Mouse (Mus musculus) lung, embryonic 15.5 days (tissue): ENCODE data around the gene Sh2d3c. TPM values are rescaled to one million over a fixed set of nuclear protein-coding genes. Genes with fewer than 3 reads are reported as not detected.

ENCODE experiments used
- ATAC-seq: fragments of 200-750 bp; cut with Nextera tagmentation; 2 replicates; pipeline ENCODE4 v1.8.0; 2017; ENCODE audit warnings: moderate number of reproducible peaks, borderline replicate concordance; ENCODE audit not compliant: low FRiP score, low TSS enrichment; ENCODE audit errors: extremely low read depth
- H3K27ac ChIP-seq: fragments of 300-500 bp; sonication (generic); 2 replicates; pipeline ENCODE4 v1.5.1; 2015; ENCODE audit warnings: moderate library complexity, mild to moderate bottlenecking, inconsistent platforms
- H3K27me3 ChIP-seq: fragments of 300-500 bp; sonication (generic); 2 replicates; pipeline ENCODE4 v1.6.1; 2015; ENCODE audit warnings: inconsistent platforms
- H3K36me3 ChIP-seq: fragments of 300-500 bp; sonication (generic); 2 replicates; pipeline ENCODE4 v1.6.1; 2015; ENCODE audit warnings: inconsistent platforms
- H3K4me1 ChIP-seq: fragments of 300-500 bp; sonication (generic); 2 replicates; pipeline ENCODE4 v1.6.1; 2015; ENCODE audit warnings: inconsistent platforms
- H3K4me2 ChIP-seq: fragments of 300-500 bp; sonication (generic); 2 replicates; pipeline ENCODE4 v1.6.1; 2015; ENCODE audit warnings: inconsistent platforms, mild to moderate bottlenecking, moderate library complexity
- H3K4me3 ChIP-seq: fragments of 300-500 bp; sonication (generic); 2 replicates; pipeline ENCODE4 v1.5.1; 2015; ENCODE audit warnings: mild to moderate bottlenecking, inconsistent platforms
- H3K9ac ChIP-seq: fragments of 300-500 bp; sonication (generic); 2 replicates; pipeline ENCODE4 v1.6.1; 2015; ENCODE audit warnings: inconsistent platforms
- H3K9me3 ChIP-seq: fragments of 300-500 bp; sonication (generic); 2 replicates; pipeline ENCODE4 v1.6.1; 2016; ENCODE audit warnings: inconsistent platforms
- WGBS: fragments of 180-500 bp; shearing (Covaris S2); methylation state at CpG from one replicate; pipeline ENCODE4 v1.1.7; 2015; 5-methylcytosine and 5-hydroxymethylcytosine counted together
- polyA plus RNA-seq: library from polyadenylated mRNA; unstranded; fragments of >200 nt; fragmentation: Nextera tagmentation; extraction: Ambion mirVana; gene quantifications from 2 replicates; pipeline ENCODE4 v1.2.1, GENCODE M21; 2015

Sh2d3c gene
- polyA plus RNA-seq, 1 experiment from 2014 or later: 41.4 TPM

GRCm38 (mm10) chr2:32684681-32685428, 36.0 kb upstream of the Sh2d3c start:
- no peaks in the 10 kb centered on the region for H3K4me1 ChIP-seq
- no peak overlapping the region for H3K4me3 ChIP-seq
- peaks cover 65% of the 10 kb centered on the region for H3K36me3 ChIP-seq
- 83% methylated on average over 15 of the region's 15 CpGs for WGBS
- no peak overlapping the region for H3K4me2 ChIP-seq
- H3K27me3 ChIP-seq: no peaks in the 10 kb centered on the region
- H3K9me3 ChIP-seq: no peaks in the 10 kb centered on the region
- H3K9ac ChIP-seq: no peak overlapping the region
- no peak overlapping the region for H3K27ac ChIP-seq
- ATAC-seq: no peak

GRCm38 (mm10) chr2:32685807-32686206, 35.0 kb upstream of the Sh2d3c start:
- Histone ChIP-seq H3K4me1 (0 out of 2 replicates have a peak, but pooled peaks cover 4% of the 10 kb centered on the region), H3K27me3 (no peaks in the 10 kb centered on the region), H3K27ac (no peak overlapping the region), H3K4me2 (no peak overlapping the region), H3K36me3 (peaks cover 63% of the 10 kb centered on the region), H3K4me3 (no peak overlapping the region), H3K9ac (no peak overlapping the region), H3K9me3 (no peaks in the 10 kb centered on the region)
- no peak for ATAC-seq
- WGBS: 89% methylated on average over 3 of the region's 3 CpGs

GRCm38 (mm10) chr2:32686640-32687039, 34.2 kb upstream of the Sh2d3c start:
- Histone ChIP-seq H3K36me3 (peaks cover 58% of the 10 kb centered on the region), H3K4me2 (no peak overlapping the region), H3K4me3 (no peak overlapping the region), H3K9ac (no peak overlapping the region), H3K4me1 (0 out of 2 replicates have a peak, but pooled peaks cover 10% of the 10 kb centered on the region), H3K27ac (no peak overlapping the region), H3K27me3 (no peaks in the 10 kb centered on the region), H3K9me3 (no peaks in the 10 kb centered on the region)
- WGBS: 87% methylated on average over 6 of the region's 6 CpGs
- no peak for ATAC-seq

GRCm38 (mm10) chr2:32687562-32687961, 33.3 kb upstream of the Sh2d3c start:
- Histone ChIP-seq H3K27ac (no peak overlapping the region), H3K36me3 (peaks cover 49% of the 10 kb centered on the region), H3K27me3 (no peaks in the 10 kb centered on the region), H3K4me1 (peaks cover 17% of the 10 kb centered on the region), H3K4me3 (no peak overlapping the region), H3K9me3 (no peaks in the 10 kb centered on the region), H3K9ac (no peak overlapping the region), H3K4me2 (no peak overlapping the region)
- ATAC-seq: no peak
- 92% methylated on average over 8 of the region's 8 CpGs for WGBS

- Histone ChIP-seq H3K27ac (no peak overlapping the region), H3K4me1 (peaks cover 27% of the 10 kb centered on the region), H3K9me3 (no peaks in the 10 kb centered on the region), H3K36me3 (peaks cover 38% of the 10 kb centered on the region), H3K4me3 (no peak overlapping the region), H3K4me2 (no peak overlapping the region), H3K27me3 (no peaks in the 10 kb centered on the region), H3K9ac (no peak overlapping the region)
- no peak for ATAC-seq
- WGBS: 23% methylated on average over 5 of the region's 5 CpGs
These were observed 31.4 kb upstream of the Sh2d3c start for GRCm38 (mm10) chr2:32689420-32689819.

- Histone ChIP-seq H3K4me2 (no peak overlapping the region), H3K27me3 (no peaks in the 10 kb centered on the region), H3K36me3 (peaks cover 21% of the 10 kb centered on the region), H3K9ac (no peak overlapping the region), H3K4me1 (peaks cover 31% of the 10 kb centered on the region), H3K9me3 (no peaks in the 10 kb centered on the region), H3K27ac (no peak overlapping the region), H3K4me3 (no peak overlapping the region)
- no peak for ATAC-seq
- 64% methylated on average over 11 of the region's 11 CpGs for WGBS
These were observed 29.8 kb upstream of the Sh2d3c start for GRCm38 (mm10) chr2:32691041-32691440.

GRCm38 (mm10) chr2:32692496-32692895, 28.4 kb upstream of the Sh2d3c start:
- WGBS: 87% methylated on average over 14 of the region's 14 CpGs

GRCm38 (mm10) chr2:32693282-32693681, 27.6 kb upstream of the Sh2d3c start:
- peak overlapping the region; percentile 78 for H3K9ac ChIP-seq
- ATAC-seq: peak; percentile 4; the same call in 1 of the 2 replicates
- H3K27me3 ChIP-seq: no peaks in the 10 kb centered on the region
- H3K4me3 ChIP-seq: peak overlapping the region; percentile 69
- H3K4me2 ChIP-seq: peak overlapping the region; percentile 84
- peaks cover 31% of the 10 kb centered on the region for H3K4me1 ChIP-seq
- H3K27ac ChIP-seq: 0 out of 2 replicates have a peak overlapping the region, but pooled peaks have one; percentile 70
- no peaks in the 10 kb centered on the region; the same call in 1 of the 2 replicates for H3K36me3 ChIP-seq
- 14% methylated on average over 7 of the region's 7 CpGs for WGBS
- H3K9me3 ChIP-seq: no peaks in the 10 kb centered on the region

More at GRCm38 (mm10) chr2:32692496-32692895, 28.4 kb upstream of the Sh2d3c start:
- H3K4me3 ChIP-seq: peak overlapping the region; percentile 69; the same call in 1 of the 2 replicates
- peaks cover 31% of the 10 kb centered on the region for H3K4me1 ChIP-seq
- ATAC-seq: no peak
- H3K27ac ChIP-seq: no peak overlapping the region
- peaks cover 7% of the 10 kb centered on the region for H3K36me3 ChIP-seq
- H3K4me2 ChIP-seq: peak overlapping the region; percentile 84
- H3K27me3 ChIP-seq: no peaks in the 10 kb centered on the region
- no peaks in the 10 kb centered on the region for H3K9me3 ChIP-seq
- 0 out of 2 replicates have a peak overlapping the region, but pooled peaks have one; percentile 78 for H3K9ac ChIP-seq

GRCm38 (mm10) chr2:32693823-32694411, 26.9 kb upstream of the Sh2d3c start:
- under 1% methylated on average over 51 of the region's 51 CpGs for WGBS
- Histone ChIP-seq H3K4me1 (peaks cover 31% of the 10 kb centered on the region), H3K9me3 (no peaks in the 10 kb centered on the region), H3K4me2 (peak overlapping the region; percentile 84), H3K27me3 (no peaks in the 10 kb centered on the region), H3K27ac (peak overlapping the region; percentile 75), H3K4me3 (peak overlapping the region; percentile 69), H3K36me3 (no peaks in the 10 kb centered on the region), H3K9ac (peak overlapping the region; percentile 78)
- peak; percentile 97 for ATAC-seq

- ATAC-seq: no peak
- Histone ChIP-seq H3K4me3 (peak overlapping the region; percentile 69), H3K36me3 (no peaks in the 10 kb centered on the region), H3K9ac (peak overlapping the region; percentile 48), H3K4me2 (peak overlapping the region; percentile 84), H3K27ac (peak overlapping the region; percentile 75), H3K27me3 (no peaks in the 10 kb centered on the region), H3K9me3 (no peaks in the 10 kb centered on the region), H3K4me1 (peaks cover 31% of the 10 kb centered on the region)
- 83% methylated on average over 12 of the region's 12 CpGs for WGBS
These were observed 26.2 kb upstream of the Sh2d3c start for GRCm38 (mm10) chr2:32694691-32695090.

- no peaks in the 10 kb centered on the region for H3K27me3 ChIP-seq
- 83% methylated on average over 6 of the region's 6 CpGs for WGBS
- no peak overlapping the region for H3K4me2 ChIP-seq
- no peaks in the 10 kb centered on the region for H3K9me3 ChIP-seq
- ATAC-seq: no peak
- H3K9ac ChIP-seq: no peak overlapping the region
- H3K36me3 ChIP-seq: peaks cover 21% of the 10 kb centered on the region
- H3K4me3 ChIP-seq: no peak overlapping the region
- no peak overlapping the region for H3K27ac ChIP-seq
- 0 out of 2 replicates have a peak, but pooled peaks cover 1% of the 10 kb centered on the region for H3K4me1 ChIP-seq
These were observed 21.2 kb upstream of the Sh2d3c start for GRCm38 (mm10) chr2:32699680-32700079.
